Mouse (Mus musculus) layer of hippocampus, adult 2 months (tissue): ENCODE measurements at regions not wholly inside any gene's neighbourhood (a gene's known extent, or its start where the extent isn't known, plus 50 kb on each side); places are given as distances from the start of the nearest gene placed in this dataset.

Experiments used
- DNase-seq, 2 experiments: peaks; one replicate each; pipeline ENCODE4 v3.0.0; 2022; ENCODE audit warnings: low spot score in 2 of 2
- H3K27ac ChIP-seq: fragments of 200-600 bp; 2 replicates; pipeline ENCODE4 v1.8.1; 2022
- H3K4me3 ChIP-seq: fragments of 200-600 bp; 2 replicates; pipeline ENCODE4 v1.8.1; 2022; ENCODE audit warnings: mild to moderate bottlenecking
- CTCF ChIP-seq: fragments of 200-600 bp; conservative IDR thresholded peaks from 2 replicates; pipeline ENCODE4 v1.8.1; 2022; ENCODE audit warnings: antibody characterized with exemption, mild to moderate bottlenecking, moderate library complexity

DNA sequence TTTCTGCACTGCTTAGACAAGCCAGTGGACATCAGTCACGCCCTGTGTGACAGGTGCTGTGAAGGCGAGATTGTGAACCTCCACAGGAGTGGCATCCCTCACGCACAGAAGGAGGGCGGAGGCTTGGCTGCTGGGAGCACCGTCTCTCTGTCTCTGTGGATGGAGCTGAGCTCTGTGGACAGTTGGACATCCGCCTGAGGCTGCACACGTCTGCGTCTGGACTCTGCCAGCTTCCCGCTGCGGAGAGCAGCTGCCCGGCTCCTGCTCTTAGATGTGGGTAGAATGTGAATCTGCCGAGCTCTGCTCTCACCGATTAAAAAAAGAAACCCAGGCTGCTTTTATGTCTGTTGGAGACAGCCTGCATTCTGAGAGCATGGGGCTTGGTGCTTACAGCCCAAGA is 387.1 kb upstream of the Myt1l start:
- H3K4me3 ChIP-seq: peak overlapping the region; percentile 20; the same call in 1 of the 2 replicates
- no peak for TF ChIP-seq CTCF
- DNase-seq: peak; percentile 57 to 72
- H3K27ac ChIP-seq: peak overlapping the region; percentile 89

DNA sequence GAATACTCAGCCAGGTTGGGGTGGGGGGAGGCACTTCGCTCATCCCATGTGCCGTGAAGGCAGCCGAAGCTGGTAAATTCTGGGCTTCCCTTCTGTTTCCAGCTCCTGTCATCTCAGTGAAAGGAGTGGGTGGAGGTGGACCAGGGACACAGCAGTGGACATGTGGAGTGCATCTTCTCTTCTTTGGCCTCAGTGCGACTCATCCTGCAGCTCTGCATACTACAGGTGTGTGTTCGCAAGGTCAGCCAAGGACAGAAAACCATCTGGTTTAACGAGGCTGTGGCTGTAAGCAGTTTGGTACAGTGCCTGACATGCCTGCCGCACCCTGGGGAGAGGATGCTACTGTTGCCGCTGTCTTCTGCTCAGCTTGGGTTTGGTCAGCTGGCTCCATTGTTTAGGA is 386.3 kb upstream of the Myt1l start:
- peak in 1 of 2 experiments; percentile 25 for DNase-seq
- Histone ChIP-seq H3K27ac (peak overlapping the region; percentile 89), H3K4me3 (peak overlapping the region; percentile 20; the same call in 1 of the 2 replicates)
- no peak for TF ChIP-seq CTCF

DNA sequence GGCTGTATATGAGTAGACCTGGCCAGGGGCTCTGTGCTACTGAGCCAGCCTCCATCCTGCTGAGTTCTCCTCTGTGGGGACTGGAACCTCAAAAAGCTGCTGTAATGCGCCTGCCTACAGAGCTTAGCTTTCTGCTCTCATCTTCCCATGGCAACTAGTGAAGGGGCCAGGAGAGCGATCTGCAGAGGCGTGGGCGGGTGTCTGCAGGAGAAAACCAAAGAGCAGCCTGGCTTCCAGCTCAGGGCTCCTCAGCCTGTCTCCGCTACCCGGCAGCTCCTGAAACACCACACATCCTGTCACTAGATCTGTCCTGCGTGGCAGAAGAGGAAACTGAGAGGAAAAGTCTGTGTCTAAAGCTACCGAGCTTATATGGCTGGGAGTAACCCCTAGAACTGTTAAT is 384.9 kb upstream of the Myt1l start:
- TF ChIP-seq CTCF: no peak
- peak overlapping the region; percentile 89 for H3K27ac ChIP-seq
- peak; percentile 73 to 76 for DNase-seq
- H3K4me3 ChIP-seq: no peak overlapping the region

DNA sequence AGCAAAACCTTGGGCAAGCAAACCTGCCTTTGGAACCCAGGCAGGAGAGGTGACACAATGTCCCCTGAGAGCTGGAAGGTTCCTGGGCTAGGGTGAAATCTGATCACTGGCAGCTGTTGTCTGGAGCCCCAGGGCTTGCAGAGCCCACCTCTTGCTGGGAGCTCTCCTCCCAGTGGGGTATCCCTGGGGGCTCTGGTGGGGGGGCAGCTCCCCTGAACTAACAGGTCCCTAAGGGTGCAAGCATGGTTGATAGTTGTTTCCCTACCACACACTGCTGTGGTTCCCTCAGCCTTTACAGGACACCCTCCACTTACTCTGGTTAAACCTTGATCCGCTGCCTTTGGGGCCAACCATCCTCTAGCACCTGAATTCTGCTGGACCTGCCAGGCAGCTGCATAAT is 367.3 kb upstream of the Myt1l start:
- TF ChIP-seq CTCF: no peak
- H3K27ac ChIP-seq: no peak overlapping the region
- H3K4me3 ChIP-seq: no peak overlapping the region
- no peak for DNase-seq

DNA sequence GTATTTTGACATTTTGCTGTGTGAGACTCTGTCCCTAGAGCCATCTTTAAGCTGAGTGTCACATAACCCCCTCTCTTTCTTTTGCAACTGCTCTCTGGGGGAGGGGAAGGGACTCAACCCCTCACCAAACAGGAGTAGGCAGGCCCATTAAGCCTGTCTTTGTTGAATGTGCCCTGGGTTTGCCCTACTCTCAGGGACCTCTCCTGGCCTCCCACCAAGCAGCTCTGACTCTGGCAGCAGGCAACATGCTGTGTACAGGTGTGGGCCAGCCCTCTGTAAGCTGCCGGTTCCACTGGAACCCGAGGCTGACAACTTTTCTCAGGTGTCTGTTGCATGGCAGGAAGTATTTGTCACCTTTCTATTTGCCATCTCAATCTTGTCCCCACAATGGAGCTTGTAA is 366.6 kb upstream of the Myt1l start:
- no peak for DNase-seq
- no peak for TF ChIP-seq CTCF
- H3K27ac ChIP-seq: no peak overlapping the region
- no peak overlapping the region for H3K4me3 ChIP-seq

DNA sequence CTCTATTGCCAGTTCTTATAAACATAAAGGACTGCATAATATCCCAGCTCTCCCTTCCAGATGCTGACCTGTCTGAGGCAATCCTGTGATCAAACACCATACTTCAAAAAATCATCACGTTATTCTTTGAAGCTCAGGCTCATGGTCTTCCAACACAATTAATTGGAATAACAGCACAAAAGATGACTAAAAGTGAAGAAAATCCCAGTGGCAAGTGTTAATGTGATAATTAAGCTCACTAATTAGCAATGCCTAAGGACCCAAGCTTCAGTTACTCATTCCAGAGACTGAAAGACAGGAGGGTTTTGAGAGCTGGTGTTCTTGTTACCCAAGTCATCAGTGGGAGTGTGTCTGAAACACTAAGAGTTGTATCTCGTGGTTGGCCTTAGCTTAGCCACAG is 363.5 kb upstream of the Myt1l start:
- TF ChIP-seq CTCF: no peak
- no peak for DNase-seq
- no peak overlapping the region for H3K27ac ChIP-seq
- H3K4me3 ChIP-seq: no peak overlapping the region

DNA sequence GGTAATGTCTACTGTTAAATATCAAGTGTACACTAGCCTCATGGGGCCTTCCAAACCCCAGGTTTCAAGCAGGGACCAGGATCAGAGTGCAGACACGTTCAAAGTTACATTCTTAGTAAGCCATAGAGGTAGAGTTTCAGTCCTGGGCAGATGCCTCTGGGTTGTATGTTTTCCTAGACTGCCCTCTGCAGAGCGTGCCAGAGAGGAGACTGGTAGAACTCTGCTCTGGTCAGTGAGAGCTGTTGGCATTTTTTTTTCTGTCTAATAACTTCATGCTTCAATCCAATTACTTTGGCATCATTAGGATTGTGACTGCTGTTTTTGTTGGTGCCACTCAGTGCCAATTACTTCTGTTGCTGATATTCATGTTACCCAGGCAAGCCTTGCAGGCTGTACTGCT is 361.9 kb upstream of the Myt1l start:
- Histone ChIP-seq H3K27ac (no peak overlapping the region), H3K4me3 (no peak overlapping the region)
- peak; percentile 59 for TF ChIP-seq CTCF
- DNase-seq: no peak

DNA sequence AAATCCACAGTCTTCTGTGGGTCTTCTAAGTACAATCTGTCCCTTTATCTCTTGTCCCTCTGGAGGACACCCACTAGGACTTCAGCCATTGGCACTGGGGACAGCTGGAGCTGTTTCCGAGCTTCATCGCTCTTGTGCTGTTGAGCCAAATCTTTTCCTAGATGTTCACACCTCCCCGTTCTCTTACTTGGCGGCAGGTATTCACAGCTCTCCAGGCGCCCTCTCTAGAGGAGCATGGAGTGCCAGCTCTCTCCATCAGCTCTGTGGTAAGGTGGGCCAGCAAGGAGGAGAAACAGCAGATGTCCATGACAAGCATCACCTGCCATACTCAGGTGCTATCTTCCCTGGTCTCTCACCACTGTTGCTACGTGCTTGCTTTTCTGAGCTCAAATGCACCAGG is 360.3 kb upstream of the Myt1l start:
- DNase-seq: no peak
- no peak for TF ChIP-seq CTCF
- H3K27ac ChIP-seq: no peak overlapping the region

DNA sequence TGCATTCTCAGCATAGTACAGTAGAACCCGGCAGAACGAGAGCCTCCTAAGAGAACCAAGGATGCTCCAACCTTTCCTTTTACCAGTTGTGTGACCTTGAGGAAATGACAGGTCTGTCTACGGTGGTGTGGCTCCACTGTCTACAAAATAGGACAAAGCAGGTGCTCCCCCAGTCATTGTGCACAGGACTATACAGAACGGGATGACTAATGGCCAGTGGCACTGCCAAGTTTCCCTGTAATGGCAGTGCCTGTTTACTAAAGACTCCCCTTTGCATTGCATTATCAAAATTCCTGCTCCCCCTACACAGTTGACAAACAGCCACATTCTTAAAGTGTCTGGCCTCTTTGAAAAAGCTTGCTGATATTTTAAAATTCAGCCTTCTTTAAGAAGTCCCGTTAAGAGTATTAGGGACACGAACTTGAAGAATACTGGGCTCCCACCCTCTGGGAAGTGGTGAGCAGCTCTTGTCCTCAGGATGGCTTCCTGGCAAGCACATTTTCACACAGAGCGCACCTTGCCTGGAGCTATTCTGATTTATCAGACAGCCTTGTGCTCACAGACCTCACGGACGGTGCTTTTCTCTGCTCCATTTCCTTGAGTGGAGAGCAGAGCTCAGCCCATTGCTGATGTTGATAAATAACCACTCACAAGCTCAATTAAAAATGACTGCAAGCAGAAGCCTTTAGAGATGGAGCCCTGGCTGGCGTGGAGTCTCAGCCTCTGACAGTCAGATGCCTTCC is 352.3 kb upstream of the Myt1l start:
- Histone ChIP-seq H3K27ac (no peak overlapping the region), H3K4me3 (no peak overlapping the region)
- no peak for DNase-seq
- TF ChIP-seq CTCF: no peak

More for the DNA sequence above, 360.3 kb upstream of the Myt1l start:
- H3K4me3 ChIP-seq: no peak overlapping the region

DNA sequence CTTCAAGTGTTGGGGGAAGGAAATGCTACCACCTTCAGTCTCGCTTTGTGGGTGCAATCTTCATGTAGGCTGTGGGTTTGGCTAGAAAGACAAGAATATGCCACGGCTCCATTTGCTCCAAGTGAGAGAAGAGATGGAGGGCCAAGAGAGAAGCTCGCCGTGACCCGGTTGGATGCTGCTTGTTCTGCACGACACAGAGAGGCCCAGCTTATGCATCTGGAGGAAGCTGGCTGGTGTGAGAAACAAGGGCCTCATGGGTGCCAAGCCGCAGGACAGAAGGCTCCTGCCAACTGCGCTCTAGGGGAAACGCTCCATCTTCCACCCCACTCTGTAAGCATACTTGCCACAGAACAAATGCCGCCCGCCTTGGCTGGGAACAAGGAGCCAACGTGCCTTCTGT is 351.0 kb upstream of the Myt1l start:
- DNase-seq: no peak
- H3K27ac ChIP-seq: no peak overlapping the region
- no peak overlapping the region for H3K4me3 ChIP-seq
- no peak for TF ChIP-seq CTCF

DNA sequence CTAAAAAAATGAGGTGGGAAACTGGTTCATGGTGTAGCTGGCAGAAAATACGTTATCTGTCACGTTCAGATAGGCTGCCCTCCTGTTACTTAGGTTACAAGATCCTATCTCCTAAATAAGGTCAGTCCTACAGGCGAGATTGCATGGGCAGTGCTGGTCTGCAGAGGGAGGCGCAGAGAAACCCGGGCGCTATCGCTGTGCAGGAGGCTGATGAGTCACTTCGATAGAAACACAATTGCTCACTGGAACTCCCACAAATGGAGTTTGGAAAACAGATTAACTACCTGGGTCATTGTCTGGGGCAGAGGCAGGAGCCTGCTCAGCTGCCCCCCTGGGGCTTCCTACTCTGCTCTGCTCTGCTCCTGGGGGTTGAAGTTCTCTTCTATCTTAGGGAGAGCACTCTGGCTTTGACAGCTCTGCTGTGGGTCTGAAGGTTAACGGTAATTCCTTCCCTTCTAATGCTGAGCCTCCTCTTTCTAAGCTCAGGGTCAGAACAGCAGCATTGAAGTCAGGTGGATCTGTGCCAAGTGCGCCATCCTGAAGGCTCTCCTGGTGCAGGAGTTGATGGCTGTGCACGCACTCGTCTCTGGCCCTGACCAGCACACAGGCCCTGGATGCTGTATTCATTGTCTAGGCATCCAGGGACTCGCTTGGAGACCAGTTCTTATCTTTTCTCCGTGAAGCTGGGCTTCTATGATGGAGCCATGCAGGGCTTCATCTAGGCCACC is 349.9 kb upstream of the Myt1l start:
- TF ChIP-seq CTCF: no peak
- Histone ChIP-seq H3K4me3 (no peak overlapping the region), H3K27ac (no peak overlapping the region)
- DNase-seq: no peak

DNA sequence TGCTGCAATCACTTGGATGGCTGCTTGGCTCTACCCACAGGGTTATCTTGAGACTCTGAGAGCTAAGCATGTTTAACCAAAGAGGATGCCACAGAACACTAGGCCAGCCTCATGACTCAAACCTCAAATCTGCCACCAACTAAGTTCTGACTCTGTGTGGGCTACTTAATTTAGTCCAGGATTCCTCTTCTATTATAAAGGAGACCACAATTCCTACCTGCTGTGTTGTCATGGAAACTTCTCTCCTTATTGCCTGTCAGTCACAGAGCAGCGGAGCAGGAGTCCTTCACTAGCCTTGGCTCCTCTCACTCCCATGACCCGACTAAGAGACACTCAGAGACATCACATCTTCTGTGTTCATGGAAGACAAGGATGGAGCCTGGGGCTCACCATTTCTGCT is 348.8 kb upstream of the Myt1l start:
- Histone ChIP-seq H3K27ac (no peak overlapping the region), H3K4me3 (no peak overlapping the region)
- no peak for DNase-seq
- no peak for TF ChIP-seq CTCF

DNA sequence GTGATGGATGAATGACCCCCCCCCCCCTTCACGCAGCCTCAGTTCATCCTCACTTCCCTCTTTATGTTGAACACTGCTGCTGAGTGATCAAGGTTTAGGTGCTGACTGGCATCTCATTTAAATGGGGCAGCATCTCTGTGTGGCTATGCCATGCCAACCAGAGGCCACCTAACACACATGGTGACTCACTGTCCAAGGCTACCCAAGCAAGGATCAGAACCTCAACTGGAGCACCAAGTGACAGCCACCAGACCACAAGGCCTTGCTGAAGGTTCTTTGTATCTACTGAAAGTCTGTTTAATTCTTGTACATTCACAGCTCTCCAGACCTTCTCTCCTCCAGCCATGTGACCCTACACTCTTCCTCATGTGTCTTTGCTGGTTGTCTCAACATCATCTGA is 347.6 kb upstream of the Myt1l start:
- no peak overlapping the region for H3K4me3 ChIP-seq
- DNase-seq: no peak
- TF ChIP-seq CTCF: no peak
- no peak overlapping the region for H3K27ac ChIP-seq

DNA sequence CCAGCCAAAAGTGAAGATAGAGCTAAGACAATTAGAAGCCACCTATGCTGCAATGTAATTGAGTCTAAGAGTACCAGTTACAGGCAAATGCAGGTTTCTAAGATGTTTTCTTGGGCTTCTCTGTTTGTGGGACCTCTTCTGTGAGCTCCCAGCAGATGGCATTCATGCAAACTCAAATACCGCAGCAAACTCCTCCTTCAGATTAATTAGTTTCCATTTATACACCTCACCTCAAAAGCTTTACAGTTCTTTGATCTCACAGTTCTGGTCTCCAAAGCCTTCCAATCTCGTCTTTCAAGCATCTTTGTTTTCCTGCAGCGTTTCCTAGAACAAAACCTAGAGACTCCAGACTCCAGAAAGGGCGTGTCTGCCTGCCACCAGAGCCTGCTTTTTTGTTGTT is 340.6 kb upstream of the Myt1l start:
- DNase-seq: no peak
- Histone ChIP-seq H3K27ac (no peak overlapping the region; the same call in 1 of the 2 replicates), H3K4me3 (no peak overlapping the region)
- TF ChIP-seq CTCF: peak; percentile 57
